Mouse (Mus musculus) hindbrain, postnatal 0 days (tissue): ENCODE data around the gene Ctdnep1. TPM values are rescaled to one million over a fixed set of nuclear protein-coding genes. Genes with fewer than 3 reads are reported as not detected.

Source experiments
- ATAC-seq: fragments of 200-750 bp; cut with Nextera tagmentation; 2 replicates; pipeline ENCODE4 v1.8.0; 2017; ENCODE audit warnings: mild to moderate bottlenecking, moderate TSS enrichment, moderate library complexity
- DNase-seq: peaks from one replicate; pipeline ENCODE4 v3.0.0-alpha.2; 2015; ENCODE audit warnings: low spot score
- H3K27ac ChIP-seq: fragments of 300-500 bp; sonication (generic); 2 replicates; pipeline ENCODE4 v1.5.1; 2014; ENCODE audit warnings: mild to moderate bottlenecking
- H3K27me3 ChIP-seq: fragments of 300-500 bp; sonication (generic); 2 replicates; pipeline ENCODE4 v1.6.1; 2014; ENCODE audit warnings: low read length, mixed read lengths; ENCODE audit not compliant: insufficient read depth
- H3K36me3 ChIP-seq: fragments of 300-500 bp; sonication (generic); 2 replicates; pipeline ENCODE4 v1.6.1; 2014; ENCODE audit warnings: low read length, mixed read lengths; ENCODE audit not compliant: insufficient read depth
- H3K4me1 ChIP-seq: fragments of 300-500 bp; sonication (generic); 2 replicates; pipeline ENCODE4 v1.6.1; 2014; ENCODE audit warnings: antibody characterized with exemption, low read length, mixed read lengths; ENCODE audit not compliant: insufficient read depth
- H3K4me2 ChIP-seq: fragments of 300-500 bp; sonication (generic); 2 replicates; pipeline ENCODE4 v1.6.1; 2014; ENCODE audit warnings: low read depth, mild to moderate bottlenecking, low read length, moderate library complexity, mixed read lengths
- H3K4me3 ChIP-seq: fragments of 300-500 bp; sonication (generic); 2 replicates; pipeline ENCODE4 v1.5.1; 2014; ENCODE audit warnings: low read length
- H3K9ac ChIP-seq: fragments of 300-500 bp; sonication (generic); replicated peaks from 2 replicates; pipeline ENCODE4 v1.6.1; 2014; ENCODE audit warnings: mild to moderate bottlenecking, low read length, moderate library complexity, mixed read lengths
- H3K9me3 ChIP-seq: fragments of 300-500 bp; sonication (generic); 2 replicates; pipeline ENCODE4 v1.6.1; 2016; ENCODE audit warnings: low read length, mixed read lengths
- CTCF ChIP-seq: IDR thresholded peaks from 2 replicates; pipeline ENCODE4 v1.5.1; 2016; ENCODE audit warnings: antibody characterized with exemption, control low read depth, low read depth
- WGBS: fragments of 180-500 bp; shearing (Covaris S2); extraction: QIAGEN DNeasy Blood & Tissue Kit; methylation state at CpG from one replicate; pipeline ENCODE4 v1.1.7; 2014; 5-methylcytosine and 5-hydroxymethylcytosine counted together
- polyA plus RNA-seq: library from polyadenylated mRNA; unstranded; fragments of >200 nt; fragmentation: Nextera tagmentation; extraction: Ambion mirVana; gene quantifications from 2 replicates; pipeline ENCODE4 v1.2.1, GENCODE M21; 2015
- total RNA-seq: library from RNA; depleted of rRNA; stranded (reverse); fragments of >200 nt; gene quantifications from 2 replicates; pipeline ENCODE4 v1.2.3, GENCODE M21; 2014

Gene Ctdnep1
- total and polyA plus RNA-seq, 2 experiments from 2014 or later = 24.7 to 40.9 TPM

DNA sequence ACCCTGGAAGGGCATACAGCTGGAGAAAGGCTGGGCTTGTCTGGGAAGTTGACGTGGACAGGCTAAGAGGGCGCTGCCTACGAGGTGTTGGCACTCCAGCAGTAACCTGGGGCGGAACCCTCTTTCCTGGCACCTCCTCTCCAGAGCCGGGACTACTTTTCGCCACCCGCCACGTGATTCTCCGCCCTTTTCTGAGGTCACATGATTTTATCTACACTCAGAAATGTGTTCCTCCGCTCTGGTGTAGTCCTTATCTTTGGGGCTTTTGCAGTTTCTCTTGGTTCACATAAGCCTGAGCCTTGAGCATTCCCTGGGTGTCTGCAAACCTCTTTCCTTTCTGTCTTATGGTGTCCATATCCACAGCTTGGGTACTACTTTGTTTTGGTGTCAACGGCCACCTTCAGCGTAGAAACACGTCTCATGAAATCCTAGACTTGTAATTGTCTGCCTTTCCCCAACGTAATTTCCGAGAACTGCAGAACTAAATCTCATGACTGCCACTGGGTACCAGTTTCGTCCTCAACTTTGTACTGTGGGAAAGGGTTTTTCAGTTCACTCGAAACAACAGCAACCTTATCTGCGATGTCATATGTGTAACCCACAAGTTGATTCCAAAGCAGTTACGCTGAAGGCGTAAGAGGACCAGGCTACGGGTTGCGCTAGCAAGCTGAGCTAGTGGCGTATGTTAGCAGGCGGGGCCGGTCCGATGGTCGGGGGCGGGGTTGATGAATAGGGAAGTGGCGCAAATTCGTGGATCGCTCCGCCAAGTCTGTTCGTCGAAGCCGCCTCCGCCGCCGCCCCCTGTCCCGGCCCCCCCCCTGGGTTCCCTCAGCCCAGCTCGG, 10.1 kb downstream of the Ctdnep1 start, which contains the start of gene Gabarap:
Gabarap (plus strand) TSS at position 294 of the 842 bp plus-strand sequence.
- Histone ChIP-seq H3K27me3 (no peaks in the 10 kb centered on the region), H3K36me3 (peaks cover 28% of the 10 kb centered on the region; the same call in 1 of the 2 replicates), H3K27ac (peak within 1 kb of the TSS; percentile 92), H3K4me1 (peaks cover 8% of the 10 kb centered on the region; the same call in 1 of the 2 replicates), H3K9me3 (no peaks in the 10 kb centered on the region), H3K4me2 (peak within 1 kb of the TSS; percentile 76), H3K4me3 (peak within 1 kb of the TSS; percentile 80), H3K9ac (peak within 1 kb of the TSS; percentile 82)
- TF ChIP-seq CTCF = 0 out of 2 replicates have a peak, but pooled peaks have one; percentile 3
- DNase-seq (peak; percentile 98), ATAC-seq (peak; percentile 75)
- WGBS = under 1% methylated on average over 40 of the region's 40 CpGs

DNA sequence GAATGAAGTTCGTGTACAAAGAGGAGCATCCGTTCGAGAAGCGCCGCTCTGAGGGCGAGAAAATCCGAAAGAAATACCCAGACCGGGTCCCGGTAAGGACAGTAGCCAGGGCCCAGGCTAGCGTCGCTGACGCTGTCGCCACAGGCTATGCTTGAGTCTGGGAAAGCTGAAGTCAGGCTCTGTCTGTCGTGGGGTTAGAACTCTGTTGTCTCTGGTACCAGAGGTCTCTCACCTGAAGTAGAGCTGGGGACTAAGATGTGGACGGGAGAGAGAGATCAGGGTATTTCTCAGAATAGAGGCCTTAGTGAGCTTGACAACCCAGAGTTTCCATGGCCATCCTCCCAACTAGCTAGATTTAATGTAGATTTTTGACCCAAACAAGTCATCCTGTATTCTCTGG, 10.8 kb downstream of the Ctdnep1 start:
- Histone ChIP-seq H3K9ac (peak overlapping the region; percentile 82), H3K9me3 (no peaks in the 10 kb centered on the region), H3K27me3 (no peaks in the 10 kb centered on the region), H3K27ac (peak overlapping the region; percentile 92), H3K4me3 (peak overlapping the region; percentile 80), H3K4me1 (peaks cover 8% of the 10 kb centered on the region; the same call in 1 of the 2 replicates), H3K4me2 (peak overlapping the region; percentile 76), H3K36me3 (peaks cover 28% of the 10 kb centered on the region; the same call in 1 of the 2 replicates)
- ATAC-seq = no peak
- DNase-seq = no peak
- WGBS = under 1% methylated on average over 15 of the region's 15 CpGs
- TF ChIP-seq CTCF = no peak

- peak overlapping the region; percentile 76 for H3K4me2 ChIP-seq
- no peak for TF ChIP-seq CTCF
- H3K9ac ChIP-seq = peak overlapping the region; percentile 82; the same call in 1 of the 2 replicates
- H3K9me3 ChIP-seq = no peaks in the 10 kb centered on the region
- 78% methylated on average over 10 of the region's 10 CpGs for WGBS
- peaks cover 8% of the 10 kb centered on the region; the same call in 1 of the 2 replicates for H3K4me1 ChIP-seq
- peaks cover 28% of the 10 kb centered on the region; the same call in 1 of the 2 replicates for H3K36me3 ChIP-seq
- no peak for DNase-seq
- no peaks in the 10 kb centered on the region for H3K27me3 ChIP-seq
- peak overlapping the region; percentile 80 for H3K4me3 ChIP-seq
- no peak overlapping the region for H3K27ac ChIP-seq
- no peak for ATAC-seq
Observed at GRCm38 (mm10) chr11:69992396-69992795, 11.4 kb downstream of the Ctdnep1 start.

GRCm38 (mm10) chr11:69992932-69993331, 12.0 kb downstream of the Ctdnep1 start:
- H3K36me3 ChIP-seq = peaks cover 23% of the 10 kb centered on the region; the same call in 1 of the 2 replicates
- ATAC-seq = no peak
- no peak for TF ChIP-seq CTCF
- peaks cover 8% of the 10 kb centered on the region; the same call in 1 of the 2 replicates for H3K4me1 ChIP-seq
- 91% methylated on average over 3 of the region's 3 CpGs for WGBS
- H3K27me3 ChIP-seq = no peaks in the 10 kb centered on the region
- peak overlapping the region; percentile 80; the same call in 1 of the 2 replicates for H3K4me3 ChIP-seq
- no peak for DNase-seq
- no peak overlapping the region for H3K27ac ChIP-seq
- H3K4me2 ChIP-seq = peak overlapping the region; percentile 76
- no peaks in the 10 kb centered on the region for H3K9me3 ChIP-seq
- peak overlapping the region; percentile 82; the same call in 1 of the 2 replicates for H3K9ac ChIP-seq

DNA sequence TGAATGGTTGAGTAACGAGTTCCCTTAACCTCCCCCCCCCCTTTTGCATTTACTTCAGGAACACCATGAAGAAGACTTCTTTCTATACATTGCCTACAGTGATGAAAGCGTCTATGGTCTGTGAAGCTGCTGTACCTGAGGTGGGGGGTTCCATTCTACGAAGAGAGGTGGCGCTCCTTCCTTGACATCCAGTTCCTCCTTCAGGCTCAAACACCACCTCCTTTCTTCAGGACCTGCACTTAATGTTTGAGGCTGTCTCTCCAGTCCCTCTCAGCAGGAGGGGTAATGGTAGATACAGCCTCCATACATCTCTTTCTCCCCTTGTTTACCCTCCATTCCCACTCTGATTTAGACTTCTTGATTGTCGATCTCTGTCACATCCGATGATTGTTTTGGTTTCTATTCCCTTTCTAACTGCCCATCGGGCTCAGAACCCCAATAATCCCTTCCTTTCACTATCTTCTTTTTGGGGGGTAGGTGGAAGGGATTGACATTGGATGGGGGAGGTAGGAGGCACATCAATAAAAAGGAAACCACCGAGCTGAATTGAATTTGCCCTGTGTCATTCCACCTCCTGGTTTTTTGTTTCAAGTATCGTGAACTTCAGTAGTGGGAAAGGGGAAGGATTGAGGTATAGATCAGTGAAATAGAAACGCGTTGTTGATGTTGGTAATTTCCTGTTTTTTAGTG, 13.6 kb downstream of the Ctdnep1 start:
- Histone ChIP-seq H3K4me1 (peaks cover 8% of the 10 kb centered on the region; the same call in 1 of the 2 replicates), H3K4me2 (0 out of 2 replicates have a peak overlapping the region, but pooled peaks have one; percentile 68), H3K9ac (no peak overlapping the region), H3K36me3 (peaks cover 15% of the 10 kb centered on the region; the same call in 1 of the 2 replicates), H3K9me3 (no peaks in the 10 kb centered on the region), H3K4me3 (peak overlapping the region; percentile 60; the same call in 1 of the 2 replicates), H3K27me3 (no peaks in the 10 kb centered on the region), H3K27ac (no peak overlapping the region)
- no peak for ATAC-seq
- 87% methylated on average over 11 of the region's 11 CpGs for WGBS
- TF ChIP-seq CTCF = peak; percentile 27
- no peak for DNase-seq

GRCm38 (mm10) chr11:69995391-69995960, 14.5 kb downstream of the Ctdnep1 start, which contains the start of gene Phf23:
Gene Phf23, plus strand, starts transcription at chr11:69995777.
- DNase-seq (peak; percentile 99), ATAC-seq (peak; percentile 87)
- peak within 1 kb of the TSS; percentile 64 for H3K9ac ChIP-seq
- H3K4me2 ChIP-seq = peak within 1 kb of the TSS; percentile 68
- peak within 1 kb of the TSS; percentile 60 for H3K4me3 ChIP-seq
- TF ChIP-seq CTCF = peak; percentile 65
- H3K4me1 ChIP-seq = peaks cover 8% of the 10 kb centered on the region; the same call in 1 of the 2 replicates
- H3K27ac ChIP-seq = peak within 1 kb of the TSS; percentile 90
- no peaks in the 10 kb centered on the region for H3K9me3 ChIP-seq
- WGBS = under 1% methylated on average over 36 of the region's 36 CpGs
- H3K36me3 ChIP-seq = peaks cover 12% of the 10 kb centered on the region; the same call in 1 of the 2 replicates
- no peaks in the 10 kb centered on the region for H3K27me3 ChIP-seq
